Mouse (Mus musculus): ENCODE data around the gene Epdr1. TPM values are rescaled to one million over a fixed set of nuclear protein-coding genes. Genes with fewer than 3 reads are reported as not detected.
A peak's percentile ranks its signal among the peaks of the same experiment; 100 is the strongest.

Epdr1 gene
- polyA plus RNA-seq (2015; fragmentation: Nextera tagmentation; extraction: Ambion mirVana), result 19.4 and 22.4 TPM in 2 replicates

GRCm38 (mm10) chr13:19619216-19619927 lies at the start of gene Epdr1:
Epdr1 (minus strand) TSS chr13:19619927.
- Histone ChIP-seq H3K4me3 (replicated peaks) (peak within 1 kb of the TSS; percentile 63), H3K27ac (peak within 1 kb of the TSS; percentile 26; the same call in 1 of the 2 replicates), H3K36me3 (no peaks in the 10 kb centered on the region), H3K4me2 (peak within 1 kb of the TSS; percentile 98), H3K9ac (peak within 1 kb of the TSS; percentile 69), H3K4me1 (peaks cover 13% of the 10 kb centered on the region), H3K9me3 (no peaks in the 10 kb centered on the region), H3K27me3 (replicated peaks) (peaks cover 10% of the 10 kb centered on the region; the same call in 1 of the 2 replicates)
- ATAC-seq (ENCODE audit: insufficient read depth, low FRiP score, low read depth), result peak; percentile 75
- WGBS, result under 1% methylated on average over 46 of the region's 46 CpGs

DNA sequence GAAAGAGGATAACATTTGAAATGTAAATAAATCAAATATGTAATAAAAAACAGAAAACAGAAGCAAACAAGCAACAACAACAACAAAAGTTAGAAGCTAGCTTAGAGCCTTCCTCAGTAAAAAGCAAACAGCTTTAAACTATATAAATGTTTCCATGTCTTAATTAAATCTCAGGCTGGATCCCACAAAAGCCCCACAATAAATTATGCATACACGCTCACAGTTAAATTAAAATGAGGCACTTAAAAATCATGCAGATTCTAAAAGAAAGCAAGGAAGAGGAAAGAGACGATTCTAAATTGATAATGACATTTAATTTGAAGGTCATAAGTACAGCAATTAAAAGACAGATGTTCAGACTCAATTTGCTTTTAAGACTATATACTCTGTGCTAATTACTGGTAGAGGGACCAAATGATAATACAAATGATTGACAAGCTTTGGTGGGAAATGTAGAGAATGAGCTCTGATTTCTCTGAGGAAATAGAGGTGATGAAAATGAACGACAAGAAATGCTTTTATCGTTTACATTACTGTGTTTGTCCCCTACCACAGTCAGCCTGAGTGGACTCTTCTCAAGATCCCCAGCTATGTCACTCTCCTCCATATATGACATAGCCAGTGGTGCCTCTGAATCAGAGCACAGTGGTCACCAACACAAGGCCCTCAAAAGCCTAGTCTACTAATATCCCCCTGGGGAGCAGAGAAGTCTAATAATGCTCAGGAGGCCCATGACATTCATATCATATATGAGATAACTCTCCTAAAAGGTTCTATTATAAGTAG lies 48.8 kb upstream of the Epdr1 start:
- Histone ChIP-seq H3K9me3 (no peaks in the 10 kb centered on the region), H3K9ac (no peak overlapping the region), H3K4me1 (no peaks in the 10 kb centered on the region), H3K27me3 (replicated peaks) (no peaks in the 10 kb centered on the region), H3K4me2 (no peak overlapping the region), H3K4me3 (replicated peaks) (no peak overlapping the region), H3K36me3 (no peaks in the 10 kb centered on the region), H3K27ac (no peak overlapping the region)
- 79% methylated on average over 4 of the region's 4 CpGs for WGBS
- no peak for ATAC-seq (ENCODE audit: insufficient read depth, low FRiP score, low read depth)

DNA sequence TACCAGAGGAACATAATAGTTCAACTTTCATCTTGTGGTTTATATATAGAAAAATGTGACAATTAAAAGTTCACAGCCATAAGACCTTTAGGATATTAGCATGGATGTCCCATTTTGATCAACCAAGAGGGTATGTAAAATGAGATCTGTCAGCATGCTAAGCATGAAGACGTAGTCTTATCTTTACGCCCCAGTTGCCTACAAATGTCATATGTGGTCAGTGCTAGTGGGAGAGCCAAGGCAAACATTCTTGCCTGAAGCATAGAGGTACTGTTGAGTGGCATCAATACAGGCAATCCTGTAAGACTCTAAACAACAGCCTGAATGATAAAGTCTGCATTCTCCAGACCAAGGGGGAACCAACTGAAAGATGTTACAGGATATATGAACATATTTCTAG lies 32.7 kb upstream of the Epdr1 start:
- no peak overlapping the region for H3K9ac ChIP-seq
- ATAC-seq (ENCODE audit: insufficient read depth, low FRiP score, low read depth), result no peak
- no peak overlapping the region for H3K27ac ChIP-seq
- no peaks in the 10 kb centered on the region for H3K27me3 ChIP-seq (replicated peaks)
- 77% methylated on average over 2 of the region's 2 CpGs for WGBS
- H3K36me3 ChIP-seq, result no peaks in the 10 kb centered on the region
- H3K4me1 ChIP-seq, result no peaks in the 10 kb centered on the region
- H3K4me2 ChIP-seq, result no peak overlapping the region
- no peaks in the 10 kb centered on the region for H3K9me3 ChIP-seq
- no peak overlapping the region for H3K4me3 ChIP-seq (replicated peaks)

DNA sequence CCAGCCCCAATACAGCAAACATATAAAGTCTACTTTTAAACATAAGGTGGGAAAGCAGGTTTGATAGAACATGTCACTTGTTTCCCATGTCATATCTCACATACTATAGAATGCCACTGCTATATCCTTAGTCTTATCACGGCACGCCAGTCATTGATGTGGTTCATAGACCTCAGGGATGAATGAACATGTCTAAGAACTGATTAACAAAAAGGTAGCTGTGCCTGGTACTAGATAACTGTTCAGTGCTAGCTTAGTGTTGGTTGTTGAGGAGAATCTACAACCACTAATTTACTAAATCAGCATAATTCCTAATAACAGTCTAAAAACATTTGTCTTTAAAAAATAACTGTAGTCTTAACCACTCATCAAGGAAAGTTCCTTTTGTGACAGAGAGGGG lies 30.1 kb upstream of the Epdr1 start:
- 91% methylated on average over 2 of the region's 2 CpGs for WGBS
- no peak overlapping the region for H3K27ac ChIP-seq
- H3K9ac ChIP-seq, result no peak overlapping the region
- H3K4me2 ChIP-seq, result no peak overlapping the region
- peak; percentile 82; the same call in 1 of the 2 replicates for ATAC-seq (ENCODE audit: insufficient read depth, low FRiP score, low read depth)
- no peaks in the 10 kb centered on the region for H3K27me3 ChIP-seq (replicated peaks)
- no peak overlapping the region for H3K4me3 ChIP-seq (replicated peaks)
- no peaks in the 10 kb centered on the region for H3K4me1 ChIP-seq
- no peaks in the 10 kb centered on the region for H3K36me3 ChIP-seq
- H3K9me3 ChIP-seq, result no peaks in the 10 kb centered on the region

DNA sequence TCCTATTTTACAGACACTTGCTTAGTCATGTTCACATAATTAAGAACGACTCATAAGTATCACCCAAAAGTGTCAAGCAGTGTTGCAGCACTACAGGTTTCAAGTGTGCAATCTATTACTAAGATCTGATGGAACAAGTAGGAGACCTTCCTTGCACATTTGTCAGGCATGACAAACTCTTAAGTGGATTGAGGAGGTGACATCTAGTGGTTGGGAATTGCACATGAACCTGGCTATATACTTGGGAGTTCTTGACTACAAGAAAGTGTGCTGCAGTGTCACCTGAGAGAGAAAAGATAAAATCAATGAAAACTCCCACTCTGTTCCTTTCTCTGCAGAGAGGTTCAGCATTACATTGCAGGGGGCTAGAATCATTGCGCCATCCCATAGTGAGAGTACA lies 24.5 kb upstream of the Epdr1 start:
- no peak overlapping the region for H3K4me3 ChIP-seq (replicated peaks)
- 64% methylated on average over 2 of the region's 2 CpGs for WGBS
- no peak overlapping the region for H3K27ac ChIP-seq
- H3K9ac ChIP-seq, result no peak overlapping the region
- H3K4me2 ChIP-seq, result no peak overlapping the region
- H3K36me3 ChIP-seq, result no peaks in the 10 kb centered on the region
- no peaks in the 10 kb centered on the region for H3K9me3 ChIP-seq
- ATAC-seq (ENCODE audit: insufficient read depth, low FRiP score, low read depth), result no peak
- H3K27me3 ChIP-seq (replicated peaks), result no peaks in the 10 kb centered on the region
- no peaks in the 10 kb centered on the region for H3K4me1 ChIP-seq

DNA sequence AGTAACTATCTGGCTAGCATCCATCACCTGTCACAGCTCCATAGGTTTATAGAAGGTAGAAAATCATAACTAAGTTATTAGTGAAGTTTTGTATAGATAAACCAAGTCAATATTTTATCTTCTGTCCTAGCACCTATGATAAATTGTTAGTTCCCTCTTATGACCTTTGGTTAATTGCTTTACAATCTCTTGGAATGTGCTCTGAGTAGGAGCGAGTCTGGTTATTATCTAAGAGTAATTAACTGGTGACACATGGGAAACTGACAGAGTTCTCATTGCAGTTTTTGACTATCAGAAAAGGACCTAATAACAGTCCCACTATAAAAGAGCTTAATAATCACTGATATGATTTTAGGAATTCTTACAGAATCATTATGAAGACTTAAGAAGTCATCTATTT lies 23.8 kb upstream of the Epdr1 start:
- 32% methylated on average over 1 of the region's 1 CpGs for WGBS
- no peaks in the 10 kb centered on the region for H3K9me3 ChIP-seq
- no peak overlapping the region for H3K4me3 ChIP-seq (replicated peaks)
- H3K9ac ChIP-seq, result no peak overlapping the region
- no peak overlapping the region for H3K4me2 ChIP-seq
- H3K36me3 ChIP-seq, result no peaks in the 10 kb centered on the region
- no peak overlapping the region for H3K27ac ChIP-seq
- ATAC-seq (ENCODE audit: insufficient read depth, low FRiP score, low read depth), result no peak
- H3K27me3 ChIP-seq (replicated peaks), result no peaks in the 10 kb centered on the region
- H3K4me1 ChIP-seq, result no peaks in the 10 kb centered on the region

GRCm38 (mm10) chr13:19640203-19640851 lies 20.6 kb upstream of the Epdr1 start:
- Histone ChIP-seq H3K9ac (no peak overlapping the region), H3K4me1 (no peaks in the 10 kb centered on the region), H3K4me3 (replicated peaks) (no peak overlapping the region), H3K9me3 (no peaks in the 10 kb centered on the region), H3K4me2 (no peak overlapping the region), H3K27ac (no peak overlapping the region), H3K27me3 (replicated peaks) (no peaks in the 10 kb centered on the region), H3K36me3 (no peaks in the 10 kb centered on the region)
- WGBS, result 64% methylated on average over 2 of the region's 2 CpGs
- no peak for ATAC-seq (ENCODE audit: insufficient read depth, low FRiP score, low read depth)

- 67% methylated on average over 4 of the region's 4 CpGs for WGBS
- no peaks in the 10 kb centered on the region for H3K9me3 ChIP-seq
- no peaks in the 10 kb centered on the region for H3K4me1 ChIP-seq
- H3K36me3 ChIP-seq, result no peaks in the 10 kb centered on the region
- H3K27ac ChIP-seq, result no peak overlapping the region
- H3K4me2 ChIP-seq, result no peak overlapping the region
- no peak overlapping the region for H3K4me3 ChIP-seq (replicated peaks)
- H3K27me3 ChIP-seq (replicated peaks), result no peaks in the 10 kb centered on the region
- no peak for ATAC-seq (ENCODE audit: insufficient read depth, low FRiP score, low read depth)
- H3K9ac ChIP-seq, result no peak overlapping the region
Observed at GRCm38 (mm10) chr13:19636131-19636530, 16.4 kb upstream of the Epdr1 start.

DNA sequence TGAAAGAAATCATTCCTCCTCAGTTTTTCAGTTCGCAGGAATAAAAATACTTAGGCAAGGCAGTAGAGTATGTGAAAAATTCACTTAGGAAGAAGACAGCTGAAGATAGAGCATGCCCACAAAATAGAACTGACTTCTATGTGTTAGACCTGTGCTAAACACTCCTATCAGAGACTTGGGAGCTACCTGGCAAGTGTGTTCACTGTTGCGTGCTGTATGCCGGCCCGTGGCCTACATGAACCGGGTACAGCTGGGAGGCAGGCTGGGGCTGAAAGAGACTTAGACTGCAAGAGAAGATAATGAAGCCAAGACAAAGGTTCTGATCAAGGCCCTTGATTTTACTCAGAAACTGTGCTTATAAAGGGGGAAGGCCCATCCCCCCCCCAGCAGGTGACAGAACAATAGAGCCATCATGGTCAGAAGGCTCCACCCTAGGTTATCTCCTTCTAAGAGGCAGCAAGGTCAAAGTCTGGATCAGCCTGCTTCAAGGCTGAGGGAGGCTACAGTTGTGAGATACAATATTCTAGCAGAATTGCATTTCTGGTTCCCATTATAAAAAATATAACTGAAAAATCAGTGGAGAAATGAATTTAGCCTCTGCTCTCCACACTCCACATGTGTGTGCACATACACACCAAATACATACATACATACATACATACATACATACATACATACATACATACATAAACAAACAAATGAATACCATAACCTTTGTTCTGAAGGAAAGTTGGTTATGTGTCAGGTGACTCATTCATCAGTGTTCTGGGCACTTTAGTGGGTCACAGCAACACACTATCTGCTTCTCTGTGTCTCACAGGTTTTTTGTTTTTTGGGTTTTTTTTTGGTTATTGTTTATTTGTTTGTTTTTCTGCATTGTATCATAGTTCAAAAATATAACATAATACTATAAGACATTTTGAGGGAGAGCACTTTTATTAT lies 11.3 kb upstream of the Epdr1 start:
- Histone ChIP-seq H3K4me2 (no peak overlapping the region), H3K27ac (no peak overlapping the region), H3K9me3 (no peaks in the 10 kb centered on the region), H3K36me3 (no peaks in the 10 kb centered on the region), H3K9ac (no peak overlapping the region), H3K4me3 (replicated peaks) (no peak overlapping the region), H3K27me3 (replicated peaks) (no peaks in the 10 kb centered on the region), H3K4me1 (no peaks in the 10 kb centered on the region)
- no peak for ATAC-seq (ENCODE audit: insufficient read depth, low FRiP score, low read depth)
- WGBS, result 86% methylated on average over 5 of the region's 5 CpGs

DNA sequence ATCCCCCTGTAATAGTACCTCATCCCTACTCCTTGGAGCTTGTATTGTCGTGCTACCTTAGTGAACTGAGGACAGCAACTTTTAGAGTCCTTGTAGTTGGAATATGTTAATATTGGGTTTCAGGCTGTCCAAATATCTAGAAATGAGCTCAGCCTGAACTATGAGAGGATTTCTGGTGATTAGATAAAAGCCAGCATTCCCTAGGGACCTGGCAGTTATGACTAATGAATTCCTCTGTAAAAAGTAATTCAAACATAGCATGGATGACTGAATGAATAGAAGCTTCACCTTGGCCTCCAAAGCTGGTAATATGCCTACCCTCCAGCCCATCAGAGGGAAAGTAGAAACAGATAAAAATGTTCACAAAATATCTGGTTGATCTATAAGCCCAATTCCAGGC lies 6.7 kb upstream of the Epdr1 start:
- H3K4me3 ChIP-seq (replicated peaks), result no peak overlapping the region
- H3K4me1 ChIP-seq, result peaks cover 13% of the 10 kb centered on the region
- no peaks in the 10 kb centered on the region for H3K36me3 ChIP-seq
- H3K9ac ChIP-seq, result no peak overlapping the region
- no peak overlapping the region for H3K4me2 ChIP-seq
- H3K27me3 ChIP-seq (replicated peaks), result peaks cover 10% of the 10 kb centered on the region; the same call in 1 of the 2 replicates
- H3K9me3 ChIP-seq, result no peaks in the 10 kb centered on the region
- ATAC-seq (ENCODE audit: insufficient read depth, low FRiP score, low read depth), result no peak
- WGBS, result 60% methylated on average over 1 of the region's 1 CpGs
- no peak overlapping the region for H3K27ac ChIP-seq

DNA sequence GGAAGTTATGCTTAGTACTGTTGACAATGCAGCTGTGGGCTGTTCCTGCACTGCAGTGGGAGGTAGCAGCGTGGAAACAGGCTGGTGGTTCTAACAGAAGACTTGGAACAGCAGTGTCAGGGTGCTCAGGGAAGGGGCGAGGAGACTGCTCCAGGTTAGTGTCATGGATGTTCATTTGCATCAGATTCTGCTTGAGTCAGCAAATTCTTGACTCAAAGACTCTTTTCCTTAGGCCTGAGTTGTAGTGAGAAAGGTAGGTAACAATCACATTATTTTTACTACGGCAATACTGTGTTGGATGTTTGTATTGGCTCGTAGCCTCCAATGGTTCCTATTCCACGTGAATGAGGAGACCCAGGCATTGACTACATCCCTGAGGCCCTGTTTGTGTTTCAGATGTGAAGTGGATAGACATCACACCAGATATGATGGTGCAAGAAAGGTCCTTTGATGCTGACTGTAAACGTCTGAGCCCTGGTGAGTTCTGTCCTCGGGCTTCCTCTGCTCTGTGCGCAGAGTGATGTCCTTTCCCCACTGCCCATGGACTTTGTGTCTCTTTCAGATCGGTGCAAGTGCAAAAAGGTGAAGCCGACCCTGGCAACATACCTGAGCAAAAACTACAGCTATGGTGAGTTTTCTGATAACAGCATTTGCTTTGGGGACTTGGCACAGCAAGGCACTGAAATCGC lies 5.0 kb upstream of the Epdr1 start:
- H3K4me2 ChIP-seq, result no peak overlapping the region
- ATAC-seq (ENCODE audit: insufficient read depth, low FRiP score, low read depth), result no peak
- H3K9ac ChIP-seq, result no peak overlapping the region
- WGBS, result 85% methylated on average over 11 of the region's 11 CpGs
- H3K36me3 ChIP-seq, result no peaks in the 10 kb centered on the region
- no peak overlapping the region for H3K27ac ChIP-seq
- peaks cover 13% of the 10 kb centered on the region for H3K4me1 ChIP-seq
- no peak overlapping the region for H3K4me3 ChIP-seq (replicated peaks)
- H3K27me3 ChIP-seq (replicated peaks), result peaks cover 10% of the 10 kb centered on the region; the same call in 1 of the 2 replicates
- no peaks in the 10 kb centered on the region for H3K9me3 ChIP-seq
